Mouse (Mus musculus) forebrain, postnatal 0 days (tissue): ENCODE results near the gene Tipin. TPM values are rescaled to one million over a fixed set of nuclear protein-coding genes. Genes with fewer than 3 reads are reported as not detected.
"Not testable (repeated sequence)": the region's sequence is repeated elsewhere in the genome, so short reads cannot be mapped to it uniquely, and the experiment has no call there.

Experiments
- ATAC-seq: fragments of 200-750 bp; cut with Nextera tagmentation; 2 replicates; pipeline ENCODE4 v1.8.0; 2017; ENCODE audit warnings: mild to moderate bottlenecking, moderate library complexity
- DNase-seq: peaks from one replicate; pipeline ENCODE4 v3.0.0-alpha.2; 2015
- H3K27ac ChIP-seq: fragments of 300-500 bp; sonication (generic); 2 replicates; pipeline ENCODE4 v1.5.1; 2014; ENCODE audit warnings: low read depth, mild to moderate bottlenecking, antibody characterized with exemption, low read length, moderate library complexity, mixed read lengths
- H3K27me3 ChIP-seq: fragments of 300-500 bp; sonication (generic); 2 replicates; pipeline ENCODE4 v1.6.1; 2014; ENCODE audit warnings: mild to moderate bottlenecking, low read length, mixed read lengths; ENCODE audit not compliant: insufficient read depth
- H3K36me3 ChIP-seq: fragments of 300-500 bp; sonication (generic); 2 replicates; pipeline ENCODE4 v1.6.1; 2014; ENCODE audit warnings: mild to moderate bottlenecking, moderate library complexity; ENCODE audit not compliant: insufficient read depth
- H3K4me1 ChIP-seq: fragments of 300-500 bp; sonication (generic); 2 replicates; pipeline ENCODE4 v1.6.1; 2014; ENCODE audit warnings: antibody characterized with exemption; ENCODE audit not compliant: insufficient read depth
- H3K4me2 ChIP-seq: fragments of 300-500 bp; sonication (generic); 2 replicates; pipeline ENCODE4 v1.6.1; 2014; ENCODE audit warnings: low read depth, mild to moderate bottlenecking, moderate library complexity
- H3K4me3 ChIP-seq: fragments of 300-500 bp; sonication (generic); 2 replicates; pipeline ENCODE4 v1.5.1; 2014; ENCODE audit warnings: low read depth, low read length, mixed read lengths
- H3K9ac ChIP-seq: fragments of 300-500 bp; sonication (generic); 2 replicates; pipeline ENCODE4 v1.6.1; 2014; ENCODE audit warnings: mild to moderate bottlenecking
- H3K9me3 ChIP-seq: fragments of 300-500 bp; sonication (generic); 2 replicates; pipeline ENCODE4 v1.6.1; 2016; ENCODE audit warnings: low read length
- CTCF ChIP-seq: sonication (generic); IDR thresholded peaks from 2 replicates; pipeline ENCODE4 v1.5.1; 2016; ENCODE audit warnings: antibody characterized with exemption, control low read depth, low read depth
- WGBS: fragments of 180-500 bp; shearing (Covaris S2); extraction: QIAGEN DNeasy Blood & Tissue Kit; methylation state at CpG from one replicate; pipeline ENCODE4 v1.1.7; 2014; 5-methylcytosine and 5-hydroxymethylcytosine counted together
- polyA plus RNA-seq: library from polyadenylated mRNA; unstranded; fragments of >200 nt; fragmentation: Nextera tagmentation; extraction: Ambion mirVana; gene quantifications from 2 replicates; pipeline ENCODE4 v1.2.1, GENCODE M21; 2015
- total RNA-seq: library from RNA; depleted of rRNA; stranded (reverse); fragments of >200 nt; gene quantifications from 2 replicates; pipeline ENCODE4 v1.2.3, GENCODE M21; 2014

The Tipin gene
- total and polyA plus RNA-seq, 2 experiments from 2014 or later: 85.9 to 88.0 TPM

DNA sequence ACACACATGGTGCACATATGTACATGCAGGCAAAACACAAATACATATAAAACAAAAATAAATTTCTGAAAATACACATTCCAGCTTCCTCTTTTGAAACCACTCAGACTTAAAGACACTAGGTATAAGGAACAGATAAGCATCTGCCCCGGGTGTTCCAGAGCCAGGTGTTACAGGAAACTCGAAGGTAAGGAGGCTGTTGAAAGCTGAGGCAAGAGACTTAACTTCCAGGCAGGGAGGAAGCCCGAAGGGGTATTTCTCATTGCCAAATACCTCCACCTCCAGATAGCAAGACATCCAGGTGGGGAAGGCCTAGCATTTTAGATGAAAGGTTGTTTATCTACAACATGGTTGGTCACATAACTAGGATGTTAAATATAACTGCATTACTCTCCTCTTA is 26.0 kb upstream of the Tipin start:
- DNase-seq (no peak), ATAC-seq (no peak)
- Histone ChIP-seq H3K27ac (no peak overlapping the region), H3K4me3 (no peak overlapping the region), H3K9ac (no peak overlapping the region), H3K27me3 (no peaks in the 10 kb centered on the region), H3K36me3 (no peaks in the 10 kb centered on the region), H3K4me2 (no peak overlapping the region), H3K9me3 (no peaks in the 10 kb centered on the region), H3K4me1 (peaks cover 8% of the 10 kb centered on the region; the same call in 1 of the 2 replicates)
- TF ChIP-seq CTCF: no peak
- 91% methylated on average over 3 of the region's 3 CpGs for WGBS

DNA sequence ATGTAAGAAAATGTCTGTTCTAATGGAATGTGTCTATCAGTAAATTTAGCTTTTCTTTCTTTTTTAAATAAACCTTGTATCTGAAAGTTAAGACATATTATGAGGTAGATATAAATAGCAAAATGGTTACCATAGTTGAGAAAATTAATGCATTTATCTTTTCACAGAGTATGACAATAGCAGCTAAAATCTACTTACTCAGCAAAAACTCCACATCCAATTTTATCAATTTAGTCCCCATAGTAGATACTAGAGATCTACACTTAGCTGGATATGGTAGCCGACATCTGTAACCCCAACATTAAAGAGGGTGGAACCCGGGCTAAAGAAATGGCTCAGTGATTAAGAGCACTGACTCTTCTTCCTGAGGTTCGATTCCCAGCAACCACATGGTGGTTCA is 25.2 kb upstream of the Tipin start:
- H3K27ac ChIP-seq: no peak overlapping the region
- H3K27me3 ChIP-seq: no peaks in the 10 kb centered on the region
- peaks cover 8% of the 10 kb centered on the region; the same call in 1 of the 2 replicates for H3K4me1 ChIP-seq
- ATAC-seq (no peak), DNase-seq (no peak)
- no peak overlapping the region for H3K4me2 ChIP-seq
- H3K9ac ChIP-seq: no peak overlapping the region
- H3K9me3 ChIP-seq: no peaks in the 10 kb centered on the region
- TF ChIP-seq CTCF: no peak
- 93% methylated on average over 3 of the region's 3 CpGs for WGBS
- no peak overlapping the region for H3K4me3 ChIP-seq
- H3K36me3 ChIP-seq: no peaks in the 10 kb centered on the region

DNA sequence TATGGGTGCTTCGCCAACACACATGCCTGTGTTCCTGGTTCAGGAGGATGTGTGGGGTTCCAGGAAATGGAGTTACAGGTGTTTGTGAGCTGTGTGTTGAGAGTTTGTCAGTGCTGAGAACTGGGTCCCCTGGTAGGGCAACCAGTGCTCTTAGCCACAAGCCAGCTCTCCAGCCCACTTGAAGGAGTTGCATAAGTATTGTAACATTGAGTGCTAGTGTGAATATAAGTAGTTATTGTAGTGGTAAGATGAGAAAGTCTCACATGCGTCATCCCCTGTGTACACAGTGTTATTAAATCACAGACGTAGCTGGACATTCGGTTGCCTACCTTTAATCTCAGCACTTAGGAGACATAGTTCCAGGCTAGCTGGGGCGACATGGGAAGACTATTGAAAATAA is 21.5 kb upstream of the Tipin start:
- ATAC-seq: no peak
- WGBS: 85% methylated on average over 5 of the region's 5 CpGs

DNA sequence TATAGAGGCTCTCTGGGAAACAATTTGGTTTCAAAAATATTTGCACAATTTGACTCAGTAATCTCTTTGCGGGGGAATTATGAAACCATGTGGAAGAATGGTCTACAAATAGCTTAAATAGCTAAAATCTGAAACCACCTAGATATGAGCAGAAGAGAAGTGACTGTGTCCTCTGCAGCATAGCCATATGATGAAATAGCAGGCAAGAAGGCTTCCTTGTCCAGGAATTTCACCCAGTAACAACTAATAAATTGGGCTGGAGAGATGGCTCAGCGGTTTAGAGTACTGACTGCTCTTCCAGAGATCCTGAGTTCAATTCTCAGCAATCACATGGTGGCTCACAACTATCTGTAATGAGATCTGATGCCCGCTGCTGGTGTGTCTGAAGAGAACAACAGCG is 20.4 kb upstream of the Tipin start:
- TF ChIP-seq CTCF: no peak
- H3K4me2 ChIP-seq: no peak overlapping the region
- H3K9me3 ChIP-seq: no peaks in the 10 kb centered on the region
- ATAC-seq (no peak), DNase-seq (no peak)
- H3K27ac ChIP-seq: no peak overlapping the region
- H3K9ac ChIP-seq: no peak overlapping the region
- 90% methylated on average over 4 of the region's 4 CpGs for WGBS
- H3K36me3 ChIP-seq: no peaks in the 10 kb centered on the region
- no peaks in the 10 kb centered on the region for H3K27me3 ChIP-seq
- no peaks in the 10 kb centered on the region for H3K4me1 ChIP-seq
- no peak overlapping the region for H3K4me3 ChIP-seq

More for the DNA sequence above, 21.5 kb upstream of the Tipin start:
- Histone ChIP-seq H3K36me3 (no peaks in the 10 kb centered on the region), H3K27me3 (no peaks in the 10 kb centered on the region), H3K4me2 (no peak overlapping the region), H3K9ac (no peak overlapping the region), H3K4me1 (no peaks in the 10 kb centered on the region), H3K9me3 (no peaks in the 10 kb centered on the region), H3K4me3 (no peak overlapping the region), H3K27ac (no peak overlapping the region)
- no peak for DNase-seq
- no peak for TF ChIP-seq CTCF

DNA sequence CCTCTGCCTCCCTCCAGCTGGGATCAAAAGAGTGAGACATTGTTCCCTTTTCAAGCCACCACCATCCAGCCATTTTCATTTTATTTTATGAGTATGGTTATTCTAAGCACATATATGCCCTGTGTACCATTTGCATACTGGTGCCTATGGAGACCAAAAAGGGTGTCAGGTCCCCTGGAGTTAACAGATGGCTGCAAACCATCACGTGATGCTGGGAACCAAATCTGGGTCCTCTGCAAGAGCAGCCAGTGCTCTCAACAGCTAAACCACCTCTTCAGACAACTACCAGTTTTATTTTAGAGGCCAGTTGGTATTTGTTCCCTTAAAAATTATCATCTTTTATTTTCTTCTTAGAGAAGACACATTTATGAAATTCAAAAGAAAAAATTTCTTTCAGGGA is 16.6 kb upstream of the Tipin start:
- no peaks in the 10 kb centered on the region for H3K27me3 ChIP-seq
- no peaks in the 10 kb centered on the region for H3K4me1 ChIP-seq
- H3K9me3 ChIP-seq: no peaks in the 10 kb centered on the region
- H3K27ac ChIP-seq: no peak overlapping the region
- no peak for TF ChIP-seq CTCF
- H3K9ac ChIP-seq: no peak overlapping the region
- DNase-seq (no peak), ATAC-seq (no peak)
- no peaks in the 10 kb centered on the region for H3K36me3 ChIP-seq
- 63% methylated on average over 1 of the region's 1 CpGs for WGBS
- no peak overlapping the region for H3K4me2 ChIP-seq
- no peak overlapping the region for H3K4me3 ChIP-seq

DNA sequence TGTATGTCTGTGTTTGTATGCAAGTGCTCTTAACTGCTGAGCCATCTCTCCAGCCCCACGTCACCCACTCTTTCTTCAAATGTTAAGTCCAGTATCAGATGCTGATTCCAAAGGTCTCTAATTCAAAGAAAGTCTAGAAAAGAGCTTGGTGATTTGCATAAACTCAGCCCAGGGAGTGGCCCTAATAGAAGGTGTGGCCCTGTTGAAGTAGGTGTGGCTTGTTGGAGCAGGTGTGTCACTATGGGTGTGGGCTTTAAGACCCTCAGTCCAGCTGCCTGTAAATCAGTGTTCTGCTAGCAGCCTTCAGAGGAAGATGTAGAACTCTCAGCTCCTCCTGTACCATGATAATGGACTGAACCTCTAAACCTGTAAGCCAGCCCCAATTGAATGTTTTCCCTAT is 14.2 kb upstream of the Tipin start:
- Histone ChIP-seq H3K4me2 (no peak overlapping the region), H3K27me3 (no peaks in the 10 kb centered on the region), H3K27ac (no peak overlapping the region), H3K4me3 (no peak overlapping the region), H3K9me3 (no peaks in the 10 kb centered on the region), H3K36me3 (no peaks in the 10 kb centered on the region), H3K4me1 (no peaks in the 10 kb centered on the region), H3K9ac (no peak overlapping the region)
- DNase-seq (no peak), ATAC-seq (no peak)
- TF ChIP-seq CTCF: no peak
- WGBS: 86% methylated on average over 1 of the region's 1 CpGs

DNA sequence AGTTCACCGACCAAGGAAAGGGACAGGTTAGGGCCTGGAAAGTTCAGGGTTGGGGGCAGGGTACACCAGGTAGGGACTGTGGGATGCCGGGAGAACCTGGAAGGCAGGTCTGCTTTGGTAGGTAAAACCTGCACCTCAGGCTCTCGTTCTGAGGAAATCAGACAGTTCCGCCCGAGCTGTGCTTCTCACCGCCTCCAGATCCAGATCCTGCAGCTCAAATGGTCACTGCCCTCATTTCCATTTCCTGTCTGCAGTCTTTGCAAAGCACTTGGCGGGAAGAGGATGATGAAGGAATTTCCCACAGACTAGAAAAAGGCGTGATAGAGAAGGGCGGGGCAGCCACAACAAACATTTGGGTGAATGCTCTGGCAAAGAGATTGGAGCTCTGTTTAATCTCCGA is 13.2 kb upstream of the Tipin start:
- ATAC-seq: no peak
- no peak for TF ChIP-seq CTCF
- WGBS: 92% methylated on average over 10 of the region's 10 CpGs
- H3K27ac ChIP-seq: no peak overlapping the region
- H3K36me3 ChIP-seq: no peaks in the 10 kb centered on the region
- DNase-seq: no peak
- no peak overlapping the region for H3K4me3 ChIP-seq
- no peak overlapping the region for H3K4me2 ChIP-seq
- H3K4me1 ChIP-seq: no peaks in the 10 kb centered on the region
- no peaks in the 10 kb centered on the region for H3K27me3 ChIP-seq
- no peak overlapping the region for H3K9ac ChIP-seq
- no peaks in the 10 kb centered on the region for H3K9me3 ChIP-seq

DNA sequence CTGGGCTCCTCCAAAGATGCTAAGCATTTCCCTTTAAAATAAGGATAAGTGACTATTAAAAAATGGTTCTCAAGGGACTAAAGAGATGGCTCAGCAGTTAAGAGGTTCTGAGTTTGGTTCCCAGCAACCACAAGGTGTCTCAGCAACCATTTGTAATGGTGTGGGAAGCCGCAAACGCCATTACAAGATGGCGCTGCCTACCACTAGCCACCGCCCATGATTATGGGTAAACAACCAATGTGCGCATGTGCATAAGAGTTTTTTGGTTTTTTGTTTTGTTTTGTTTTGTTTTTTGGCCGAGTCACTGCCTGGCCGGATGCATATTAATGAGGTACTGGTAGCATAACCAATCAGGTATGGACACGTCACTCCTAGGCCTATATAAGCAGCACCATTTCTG is 12.5 kb upstream of the Tipin start:
- not testable (repeated sequence) for H3K36me3 ChIP-seq, H3K9me3 ChIP-seq, H3K27me3 ChIP-seq, H3K4me1 ChIP-seq, H3K4me3 ChIP-seq, DNase-seq, H3K27ac ChIP-seq, H3K4me2 ChIP-seq, ATAC-seq, H3K9ac ChIP-seq
- WGBS: 91% methylated on average over 8 of the region's 8 CpGs
